Mouse (Mus musculus) lung, postnatal 10 days (tissue): ENCODE measurements around the gene Zpbp2.
"Not testable (repeated sequence)": the region's sequence is repeated elsewhere in the genome, so short reads cannot be mapped to it uniquely, and the experiment has no call there.

Experiments
- DNase-seq: peaks from one replicate; pipeline ENCODE4 v3.0.0; 2021

Zpbp2 gene

GRCm38 (mm10) chr11:98595021-98595420 is 44.1 kb downstream of the Zpbp2 start:
- DNase-seq: no peak

- DNase-seq: no peak
Measured at GRCm38 (mm10) chr11:98595473-98595872, 44.6 kb downstream of the Zpbp2 start.

- no peak for DNase-seq
Measured at GRCm38 (mm10) chr11:98595955-98596354, 45.1 kb downstream of the Zpbp2 start.

GRCm38 (mm10) chr11:98597363-98597762 is 46.5 kb downstream of the Zpbp2 start:
- peak; percentile 81 for DNase-seq

GRCm38 (mm10) chr11:98597991-98598390 is 47.1 kb downstream of the Zpbp2 start, which contains the start of gene Lrrc3c:
Gene Lrrc3c, plus strand, starts transcription at chr11:98598291.
- no peak for DNase-seq

GRCm38 (mm10) chr11:98598851-98599290 is 48.0 kb downstream of the Zpbp2 start:
- DNase-seq: peak; percentile 44

GRCm38 (mm10) chr11:98599291-98599690 is 48.4 kb downstream of the Zpbp2 start:
- DNase-seq: no peak

- peak; percentile 56 for DNase-seq
Measured at GRCm38 (mm10) chr11:98602090-98602690, 51.3 kb downstream of the Zpbp2 start.

- no peak for DNase-seq
Measured at GRCm38 (mm10) chr11:98603953-98604352, 53.1 kb downstream of the Zpbp2 start.

- DNase-seq: not testable (repeated sequence)
Measured at GRCm38 (mm10) chr11:98604911-98605310, 54.0 kb downstream of the Zpbp2 start.

- peak; percentile 68 for DNase-seq
Measured at GRCm38 (mm10) chr11:98606763-98607162, 55.9 kb downstream of the Zpbp2 start.
